Mouse (Mus musculus) CH12F3 (cell line): ENCODE results near the gene Raver1.

Experiments used
- in situ Hi-C: fragments of 300-500 bp; cut with MboI; formaldehyde crosslinking; loops from 2 replicates; pipeline ENCODE4 v1.14.3; 2020; ENCODE audit warnings: low sequenced_read_pairs

The Raver1 gene

DNA sequence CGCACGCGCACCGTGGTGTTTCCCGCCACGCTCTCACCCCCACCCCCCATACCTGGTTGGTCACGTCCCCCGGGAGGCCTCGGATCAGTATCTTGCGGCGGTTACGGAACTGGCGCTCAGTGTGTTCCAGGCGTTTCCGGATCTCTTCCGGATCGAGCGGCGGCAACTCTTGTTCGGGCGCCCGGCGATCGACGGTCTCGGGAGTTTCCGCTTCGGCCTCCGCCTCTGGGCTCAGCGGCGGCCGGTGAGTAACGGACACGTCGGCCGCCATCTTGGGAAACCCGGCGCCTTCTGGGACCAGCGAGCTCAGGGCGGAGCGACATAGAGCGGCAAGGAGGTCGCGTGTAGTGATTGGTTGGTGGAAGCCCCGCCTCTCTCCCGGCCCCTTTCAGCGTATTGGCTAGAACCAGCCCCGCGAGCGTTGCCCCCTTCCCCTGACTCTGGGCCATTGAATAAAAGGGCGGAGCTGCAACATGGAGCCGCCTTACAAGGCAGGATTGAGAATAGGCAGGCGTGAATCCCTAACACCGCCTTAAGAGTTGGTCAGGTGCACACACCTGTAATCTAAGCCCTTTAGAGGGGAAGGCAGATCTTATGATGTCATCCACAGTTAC lies at the start of gene Raver1, which contains the start of gene Gm38431:
Raver1 (minus strand) TSS at position 302 of the 614 bp plus-strand sequence.
Gm38431 (minus strand) TSS at position 291 of the 614 bp plus-strand sequence.
- in situ Hi-C loops = no loop called here

DNA sequence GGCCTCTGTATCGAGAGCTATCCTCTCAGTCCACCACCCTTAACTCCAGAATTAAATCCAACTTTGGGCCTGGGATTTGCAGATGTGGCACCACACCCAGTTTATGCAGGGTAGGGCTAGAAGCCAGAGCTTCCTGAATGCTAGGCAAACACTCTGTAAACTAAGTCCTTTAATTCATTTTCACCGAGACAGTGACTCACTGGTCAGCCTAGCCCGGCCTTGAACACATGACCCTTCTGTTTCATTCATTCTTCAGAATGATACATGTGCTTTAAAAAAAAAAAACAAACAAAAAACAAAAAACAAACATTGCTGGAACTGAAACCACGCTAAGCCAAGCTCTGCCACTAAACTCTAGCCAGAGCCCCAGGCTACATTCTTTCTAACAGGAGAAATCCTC lies 46.6 kb upstream of the Raver1 start:
- in situ Hi-C loops = no loop called here

DNA sequence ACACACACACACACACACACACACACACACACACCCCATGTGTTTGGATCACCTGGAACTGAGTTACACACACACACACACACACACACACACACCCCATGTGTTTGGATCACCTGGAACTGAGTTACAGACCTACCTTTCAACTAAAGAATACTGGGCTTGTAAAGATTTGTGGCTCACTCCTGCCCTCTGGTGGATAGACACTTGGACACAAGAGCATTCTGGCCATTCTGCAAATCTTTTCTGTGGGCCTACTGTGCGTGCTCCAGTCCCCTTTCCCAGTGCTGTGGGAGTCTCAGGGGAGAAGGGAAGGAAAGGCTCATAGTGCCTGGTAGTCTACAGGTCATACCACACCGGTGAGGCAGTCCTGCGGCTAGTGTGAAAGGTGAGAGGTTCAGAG lies 45.4 kb upstream of the Raver1 start:
- in situ Hi-C loops = no loop called here

DNA sequence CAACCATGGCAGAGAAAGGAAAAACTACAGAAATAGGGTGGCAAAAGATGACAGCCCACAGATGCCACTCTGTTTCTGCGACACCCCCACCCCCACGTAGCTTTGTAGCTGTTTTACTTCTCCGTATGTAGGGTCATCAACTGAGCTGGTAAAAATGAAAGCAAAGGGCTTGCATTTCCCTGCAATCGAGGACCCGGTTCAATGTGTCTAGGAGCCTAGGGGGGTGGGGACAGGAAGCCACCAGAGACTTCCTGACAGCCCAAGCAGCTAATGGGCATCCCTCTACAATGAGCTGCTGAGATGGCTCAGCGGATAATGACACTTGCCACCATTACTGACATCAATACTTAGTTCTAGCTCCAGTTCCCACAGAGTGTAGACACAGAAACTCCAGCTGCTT lies 44.6 kb upstream of the Raver1 start:
- in situ Hi-C loops = no loop called here

DNA sequence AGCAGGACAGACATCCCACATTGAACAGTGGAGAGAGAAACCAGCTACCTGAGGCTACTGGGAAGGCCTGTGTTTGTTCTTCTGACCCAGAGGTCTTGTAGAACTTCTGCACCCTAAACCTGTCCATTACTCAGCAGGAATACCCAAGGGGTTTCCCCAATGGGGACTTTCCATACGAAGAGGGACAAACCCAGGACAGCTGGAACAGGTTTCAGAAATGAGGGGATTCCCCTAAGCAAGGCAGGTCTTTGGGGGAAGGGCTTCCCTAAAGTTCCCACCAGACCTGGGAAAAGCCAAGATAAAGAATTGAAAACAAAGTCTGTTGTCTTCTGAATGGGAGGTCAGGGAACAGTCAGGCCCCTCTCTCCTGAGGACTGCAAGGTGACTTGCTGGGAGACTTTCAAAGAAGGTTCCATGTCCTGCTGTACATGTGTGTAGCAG lies 44.2 kb upstream of the Raver1 start:
- in situ Hi-C loops = no loop called here

DNA sequence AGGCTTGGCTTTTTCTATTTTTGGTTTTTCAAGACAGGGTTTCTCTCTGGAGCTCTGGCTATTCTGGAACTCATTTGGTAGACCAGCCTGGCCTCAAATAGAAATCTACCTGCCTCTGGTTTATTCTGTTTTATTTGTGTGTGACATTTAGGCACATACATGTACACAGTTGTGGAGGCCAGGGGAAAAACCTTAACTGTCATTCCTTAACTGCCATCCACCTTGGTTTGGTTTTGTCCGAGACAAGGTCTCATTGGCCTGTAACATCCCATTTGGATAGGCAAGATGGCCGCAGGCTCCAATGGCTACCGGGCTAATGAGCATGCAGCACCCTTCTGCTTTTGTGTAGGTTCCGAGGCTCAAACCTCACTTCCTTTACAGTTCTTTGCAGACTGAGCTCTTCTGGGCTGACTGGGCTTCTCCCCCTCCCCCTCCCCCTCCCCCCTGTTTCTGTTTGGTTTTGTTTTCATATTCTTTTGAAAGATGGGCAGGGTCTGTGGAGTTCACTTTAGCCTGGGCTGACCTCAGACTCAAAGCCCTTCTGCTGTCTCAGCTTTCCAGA lies 43.6 kb upstream of the Raver1 start:
- in situ Hi-C loops = no loop called here

DNA sequence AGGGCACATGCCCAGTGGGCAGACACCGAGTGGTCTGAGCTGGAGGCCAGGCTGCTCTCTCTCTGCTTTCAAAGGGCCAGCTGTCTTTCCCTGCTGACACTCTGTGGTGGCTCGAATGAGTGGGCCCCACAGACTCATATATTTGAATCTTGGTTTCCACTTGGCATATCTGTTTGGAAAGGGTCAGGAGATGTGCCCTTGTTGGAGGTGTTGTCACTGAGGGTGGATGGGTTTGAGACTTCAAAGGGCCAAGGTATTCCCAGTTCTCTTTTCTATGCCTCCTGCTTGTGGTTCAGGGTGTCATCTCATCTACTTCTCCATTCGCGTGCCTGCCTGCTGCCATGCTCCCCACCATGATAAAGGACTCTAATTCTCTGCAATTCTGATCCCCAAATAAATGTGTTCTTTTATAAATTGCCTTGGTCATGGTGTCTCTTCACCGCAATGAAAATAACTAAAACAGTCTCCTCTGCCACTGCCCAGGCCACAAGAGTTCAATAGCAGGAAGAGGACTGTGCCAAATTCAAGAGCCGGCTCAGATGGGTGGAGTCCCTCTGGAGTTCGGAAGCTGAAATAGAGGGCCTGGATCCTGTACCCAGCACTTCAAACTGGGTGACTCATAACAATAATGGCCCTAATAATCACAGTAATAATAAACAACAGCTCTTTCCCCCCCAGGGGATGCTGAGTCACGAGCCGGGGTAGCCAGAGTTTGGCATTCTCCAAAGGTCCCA lies 43.0 kb upstream of the Raver1 start:
- in situ Hi-C loops = no loop called here

DNA sequence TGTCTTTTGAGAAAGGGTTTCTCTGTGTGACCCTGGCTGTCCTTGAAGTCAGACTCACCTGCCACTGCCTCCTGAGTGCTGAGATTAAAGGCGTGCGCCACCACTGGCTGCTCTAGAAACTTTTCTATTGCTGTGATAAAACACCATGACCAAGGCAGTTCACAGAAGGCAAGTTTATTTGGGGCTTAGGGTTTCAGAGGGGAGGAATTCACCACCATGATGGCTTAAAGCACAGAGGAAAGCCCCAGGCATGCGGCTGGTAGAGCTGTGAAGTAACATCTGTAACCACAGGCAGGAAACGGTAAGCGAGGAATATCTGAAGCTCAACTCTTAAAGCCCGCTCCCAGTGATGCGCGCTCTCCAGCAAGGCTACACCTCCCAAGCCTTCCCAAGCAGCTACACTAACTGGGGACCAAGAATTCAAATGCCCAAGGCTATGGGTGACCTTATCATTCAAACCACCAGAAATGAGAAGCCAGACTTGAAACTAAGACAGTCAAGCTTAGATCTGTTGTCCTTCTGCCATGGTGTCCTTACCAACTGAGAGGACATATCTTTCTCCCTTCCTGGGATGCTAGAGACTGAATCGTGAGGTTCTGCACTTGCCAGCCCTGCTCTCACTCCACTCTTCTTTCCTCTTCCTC lies 41.4 kb upstream of the Raver1 start:
- in situ Hi-C loops = no loop called here

DNA sequence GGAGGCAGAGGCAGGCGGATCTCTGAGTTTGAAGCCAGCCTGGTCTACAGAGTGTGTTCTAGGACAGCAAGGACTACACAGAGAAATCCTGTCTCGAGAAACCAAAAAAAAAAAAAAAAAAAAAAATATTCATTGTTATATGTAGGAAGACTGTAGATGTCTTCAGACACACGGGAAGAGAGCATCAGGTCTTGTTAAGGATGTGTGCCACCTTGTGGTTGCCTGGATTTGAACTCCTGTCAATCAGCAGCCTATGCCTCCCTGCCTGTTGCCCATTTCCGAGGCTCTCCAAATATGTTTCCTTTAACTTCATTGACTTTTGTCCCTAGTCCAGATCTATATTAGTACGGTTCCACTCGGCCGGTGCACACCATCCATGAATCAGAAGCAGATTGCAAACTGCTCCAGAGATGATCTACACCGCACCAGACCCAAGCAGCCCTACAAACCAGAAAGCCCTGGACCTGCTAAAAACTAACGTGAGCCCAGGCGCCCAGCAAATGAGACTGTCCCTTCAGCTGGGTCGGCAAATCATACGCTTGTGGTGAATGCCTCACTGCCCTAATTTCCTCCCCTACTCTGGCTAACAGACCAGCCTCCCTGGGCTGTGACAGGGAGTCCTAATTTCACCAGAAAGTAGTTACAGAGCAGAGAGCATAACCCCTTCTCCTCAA lies 40.4 kb upstream of the Raver1 start:
- in situ Hi-C loops = no loop called here

DNA sequence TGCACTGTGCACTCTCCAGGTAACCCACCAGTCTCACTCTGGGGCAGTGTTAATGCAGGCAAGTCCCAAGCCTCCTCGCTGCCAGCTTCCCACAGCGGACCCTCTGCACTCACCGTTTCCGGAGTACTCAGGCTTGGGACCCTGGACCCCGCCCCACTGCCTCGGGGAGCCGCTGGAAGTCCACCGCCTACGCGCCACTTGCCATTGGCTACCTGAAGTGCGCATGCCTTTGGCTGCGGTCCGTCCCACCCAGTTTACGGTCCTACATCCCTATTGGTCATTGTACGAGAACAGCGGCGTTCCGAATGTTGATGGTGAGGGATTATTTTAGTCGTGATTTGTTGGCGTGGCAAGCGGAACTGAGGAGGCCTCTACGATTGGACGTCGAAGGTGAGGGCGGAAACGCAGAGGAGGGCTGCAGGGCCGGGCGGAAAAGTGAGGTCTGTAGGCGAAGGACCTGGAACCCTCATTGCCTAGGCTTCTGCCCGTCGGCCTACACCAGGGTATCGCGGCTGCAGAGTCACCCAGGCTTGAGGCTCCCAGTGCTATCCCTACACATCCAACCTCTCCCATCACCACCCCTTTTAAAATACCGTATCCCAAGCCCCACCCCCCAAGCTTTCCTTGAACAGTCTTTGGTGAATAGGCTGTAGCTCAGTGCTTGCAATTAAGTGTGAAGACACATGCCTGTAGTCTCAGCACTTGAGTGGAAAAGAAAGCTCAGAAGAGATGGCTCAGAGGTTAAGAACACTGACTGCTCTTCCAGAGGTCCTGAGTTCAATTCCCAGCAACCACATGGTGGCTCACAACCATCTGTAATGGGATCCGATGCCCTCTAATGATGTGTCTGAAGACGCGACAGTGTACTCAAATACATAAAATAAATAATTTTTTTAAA lies 39.5 kb upstream of the Raver1 start, which contains the start of gene Tyk2:
Tyk2 (minus strand) TSS at position 185 of the 898 bp plus-strand sequence.
- in situ Hi-C loops = no loop called here

DNA sequence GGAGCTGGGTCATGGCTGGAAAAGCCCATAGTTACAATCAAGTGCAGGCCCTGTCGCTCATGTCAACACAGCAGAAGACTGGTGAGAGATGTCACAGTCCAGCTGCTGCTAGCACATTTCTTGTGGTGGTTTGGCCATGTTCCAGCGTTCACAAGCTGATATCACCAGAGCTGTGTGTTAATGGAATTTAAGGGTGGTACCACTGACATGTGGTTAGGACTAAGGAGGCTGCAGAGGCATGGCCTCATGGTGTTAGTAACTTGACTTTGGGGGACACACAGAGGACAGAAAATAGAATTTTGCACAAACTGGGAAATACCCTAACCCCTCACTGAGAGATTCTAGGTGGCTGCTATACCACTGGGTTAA lies 34.4 kb upstream of the Raver1 start:
- in situ Hi-C loops = no loop called here

DNA sequence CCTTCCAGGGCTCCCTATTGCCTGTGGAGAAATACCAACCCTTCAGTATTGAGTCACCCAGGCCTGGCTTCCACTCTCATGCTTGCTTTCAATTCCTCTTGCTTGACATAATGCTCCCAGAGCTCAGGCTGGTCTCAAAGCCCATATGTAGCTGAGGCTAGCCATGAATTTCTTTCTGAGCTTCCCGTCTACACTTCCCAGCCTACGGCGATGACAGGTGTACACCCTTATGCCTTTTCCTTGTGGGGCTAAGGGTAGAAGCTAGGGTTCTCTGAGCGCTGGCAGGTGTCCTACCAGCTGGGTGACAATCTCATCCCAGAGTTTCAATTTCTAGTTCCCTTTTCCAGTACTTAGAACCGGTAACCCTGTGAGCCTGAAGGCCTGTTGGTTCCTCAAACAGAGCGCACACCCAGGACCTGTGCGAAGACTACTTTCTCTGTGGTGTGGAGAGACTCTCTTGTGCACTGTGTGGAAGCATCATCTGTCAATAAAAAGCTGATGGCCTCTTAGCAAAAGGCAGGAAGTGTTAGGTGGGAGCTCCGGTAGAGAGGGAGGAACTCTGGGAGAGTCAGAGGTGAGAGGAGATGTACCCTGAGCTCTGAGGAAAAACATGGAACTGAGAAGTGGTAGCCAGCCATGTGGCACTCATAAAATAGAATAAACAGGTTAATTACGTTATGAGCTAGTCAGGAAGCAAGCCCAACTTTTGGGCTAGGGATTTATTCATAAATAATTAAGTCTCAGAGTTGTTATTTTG lies 33.9 kb upstream of the Raver1 start:
- in situ Hi-C loops = no loop called here

DNA sequence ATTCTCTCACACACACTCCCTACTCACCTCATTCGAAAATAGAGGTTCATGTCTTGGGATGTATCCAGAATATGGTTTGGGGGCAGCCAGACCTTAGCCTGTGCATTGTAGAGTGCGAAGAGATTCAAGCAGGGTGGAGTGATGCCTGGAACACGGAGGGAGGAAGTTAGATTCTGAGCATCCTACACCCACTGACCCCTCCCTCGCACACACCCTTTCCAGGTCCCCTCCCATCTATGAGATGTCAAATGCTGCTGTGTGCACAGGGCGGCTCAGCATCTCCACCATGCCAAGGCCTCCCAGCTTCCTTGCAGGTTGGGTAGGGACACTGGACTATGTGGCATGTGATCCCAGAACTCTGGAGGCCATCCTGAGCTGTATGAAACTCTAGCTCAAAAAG lies 33.0 kb upstream of the Raver1 start:
- in situ Hi-C loops = no loop called here

DNA sequence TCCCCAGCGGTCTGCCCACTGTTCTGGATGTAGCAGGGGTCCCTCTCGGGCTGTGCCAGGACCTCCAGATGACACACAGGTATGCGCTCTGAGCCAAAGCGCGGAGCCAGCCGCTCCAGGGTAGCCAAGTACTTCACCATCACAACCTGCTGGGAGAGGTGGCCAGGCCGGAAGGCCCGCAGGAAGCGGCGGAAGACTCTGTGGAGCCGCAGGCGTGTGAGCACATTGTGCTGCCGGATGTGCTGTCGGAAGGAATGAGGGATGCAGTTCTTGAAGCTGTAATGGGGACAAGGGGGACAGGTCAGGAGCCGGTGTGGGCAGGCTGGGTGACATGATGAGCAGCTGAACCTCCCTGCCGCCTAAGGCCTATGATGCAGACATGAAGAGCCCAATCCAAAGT lies 29.7 kb upstream of the Raver1 start:
- in situ Hi-C loops = no loop called here

DNA sequence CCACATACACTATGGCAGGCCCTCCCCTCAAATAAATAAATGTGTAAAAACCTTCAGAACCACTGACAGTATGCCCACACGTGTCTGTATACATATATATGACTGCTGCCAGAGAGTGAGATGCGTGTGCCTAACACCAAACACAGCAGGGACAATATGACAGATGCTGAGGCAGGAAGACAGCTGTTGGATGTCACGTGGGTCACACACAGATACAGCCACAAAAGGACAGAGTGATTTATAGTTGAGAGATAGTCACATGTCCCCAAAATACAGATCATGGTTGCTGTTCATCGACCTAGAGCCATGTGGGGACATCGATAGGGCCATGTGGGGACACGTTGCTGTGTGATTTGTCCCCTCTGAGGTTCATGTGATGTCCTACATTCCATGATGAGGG lies 25.3 kb upstream of the Raver1 start:
- in situ Hi-C loops = no loop called here

DNA sequence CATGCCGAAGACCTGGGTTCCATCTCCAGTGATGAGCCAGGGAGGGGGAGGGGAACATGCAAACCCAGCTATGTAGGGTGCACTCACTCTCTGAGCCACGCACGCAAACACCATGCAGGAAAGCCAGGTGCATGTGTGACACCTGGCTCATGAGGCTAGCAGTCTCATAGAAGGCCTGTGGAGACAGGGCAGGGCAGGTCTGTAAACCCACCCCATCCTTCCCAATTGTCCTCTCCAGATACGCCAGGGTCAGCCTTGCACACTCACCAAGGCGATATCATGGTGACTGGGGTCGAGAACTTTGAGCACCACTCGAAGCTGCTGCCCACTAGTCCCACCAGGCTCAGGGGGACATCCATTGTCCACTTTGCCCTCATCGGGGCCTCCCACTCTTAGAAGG lies 23.3 kb upstream of the Raver1 start:
- in situ Hi-C loops = no loop called here

DNA sequence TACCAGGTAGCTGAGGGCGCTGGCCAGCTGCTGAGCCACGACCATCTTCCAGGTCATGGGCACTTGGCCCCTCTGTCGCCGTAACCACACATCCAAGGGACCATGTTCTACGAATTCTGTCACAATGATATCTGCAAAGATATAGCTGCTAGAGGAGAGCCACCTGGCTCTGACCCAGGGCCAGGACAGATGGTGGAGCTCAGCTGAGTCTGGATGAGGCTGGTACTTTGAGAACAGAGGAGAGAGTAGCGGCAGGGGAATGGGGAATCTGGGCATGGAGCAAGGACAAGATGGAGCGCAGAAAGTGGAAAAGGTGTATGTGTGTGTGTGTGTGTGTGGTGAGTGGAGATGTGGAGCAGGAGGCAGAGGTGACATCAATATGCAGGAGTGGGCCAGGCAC lies 22.4 kb upstream of the Raver1 start:
- in situ Hi-C loops = no loop called here

DNA sequence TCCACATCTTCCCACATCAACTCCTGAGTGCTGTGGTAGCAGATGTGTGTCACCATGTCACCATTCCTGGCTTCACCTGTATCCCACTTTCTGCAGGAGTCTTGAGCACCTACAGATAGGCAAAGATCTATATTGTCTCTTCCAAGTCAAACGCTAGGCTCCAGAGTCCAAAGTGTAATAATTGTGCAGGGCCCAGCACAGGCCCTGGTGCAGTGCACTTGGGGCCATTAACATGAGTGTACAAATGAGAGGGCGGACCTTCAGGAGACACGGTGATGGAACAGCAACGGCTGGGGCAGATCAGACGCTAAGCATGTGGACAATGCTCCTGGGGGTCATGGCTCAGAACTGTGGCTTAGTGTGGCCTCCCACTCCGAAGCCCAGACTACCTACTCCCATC lies 21.9 kb upstream of the Raver1 start:
- in situ Hi-C loops = no loop called here

DNA sequence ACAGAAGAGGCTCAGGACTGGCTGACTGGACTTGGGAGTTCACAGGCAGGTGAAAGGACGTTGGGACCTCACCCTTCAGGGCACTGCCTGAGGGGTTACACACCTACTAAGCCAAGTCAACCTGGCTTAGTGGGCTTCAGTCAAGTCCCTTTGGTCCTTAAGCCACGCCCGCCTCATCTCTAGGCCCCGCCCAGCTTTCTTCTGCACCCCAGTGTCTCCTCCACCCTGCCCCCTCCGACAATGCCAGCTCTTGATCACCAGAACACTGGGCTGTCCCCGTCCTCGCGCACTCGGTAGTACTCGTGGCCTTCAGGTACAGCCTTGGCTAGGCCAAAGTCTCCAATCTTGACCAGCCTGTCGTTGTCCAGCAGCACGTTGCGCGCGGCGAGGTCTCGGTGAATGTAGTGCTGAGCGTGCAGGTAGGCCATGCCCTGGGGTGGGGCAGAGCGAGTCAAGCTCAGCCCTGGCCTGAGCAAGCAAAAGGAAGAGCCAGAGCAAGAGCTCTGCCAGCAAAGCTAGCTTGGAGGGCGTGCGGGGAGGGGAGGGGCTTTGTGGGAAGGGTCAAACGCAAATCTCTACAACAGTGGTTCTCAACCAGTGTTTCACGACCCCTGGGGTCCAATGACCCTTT lies 15.9 kb upstream of the Raver1 start:
- in situ Hi-C loops = no loop called here
